ENCODE assay signal across 25 mouse cellular contexts in genomic region chr15:7063521-7064240, GRCm38 (mm10). TPM values are rescaled to one million over a fixed set of nuclear protein-coding genes. Genes with fewer than 3 reads are reported as not detected.
A peak's percentile ranks its signal among the peaks of the same experiment; 100 is the strongest.
DNase-seq lines count a peak whose midpoint lies in the region; TF ChIP-seq lines count a peak whose summit lies in the region.
"Had no signal": no experiment of that assay in that cellular context is flagged by ENCODE, and none has a peak within 500 bp of the region (broad histone marks: within the 10 kb centered on the region; RNA-seq: fewer than 3 reads in every experiment).

No protein-coding gene starts in this region.

- H3K9me3 ChIP-seq in limb, embryonic 10.5 days (replicated peaks), result no peaks in the 10 kb centered on the region
- H3K9me3 ChIP-seq: embryonic facial prominence, embryonic 12.5 days; forebrain, embryonic 10.5 days; hindbrain, embryonic 12.5 days; limb, embryonic 13.5 days; lung, embryonic 15.5 days; midbrain, embryonic 10.5 days; neural tube, embryonic 12.5 days had no signal

- TF ChIP-seq POLR2A in kidney, adult 2 months (IDR thresholded peaks at IDR 0.05; ENCODE audit: low read depth, low read length), result no peak

- H3K36me3 ChIP-seq in kidney, adult 2 months (ENCODE audit: control insufficient read depth, insufficient read depth, low read length), result no peaks in the 10 kb centered on the region
- H3K36me3 ChIP-seq in C2C12 (ENCODE audit: control insufficient read depth, insufficient read depth), result no peaks in the 10 kb centered on the region
- H3K36me3 ChIP-seq in limb, embryonic 10.5 days, result no peaks in the 10 kb centered on the region
- H3K36me3 ChIP-seq: embryonic facial prominence, embryonic 12.5 days; forebrain, embryonic 10.5 days; hindbrain, embryonic 12.5 days; limb, embryonic 13.5 days; lung, embryonic 15.5 days; midbrain, embryonic 10.5 days; neural tube, embryonic 12.5 days had no signal

- DNase-seq in cerebellum, postnatal 14 days, result peak; percentile 9 to 17
- no peak for DNase-seq in cerebellum, adult 9-10 months
- DNase-seq in kidney, adult 2 months, result peak; percentile 64
- no peak for DNase-seq in kidney, postnatal 4 days
- no peak for DNase-seq in limb, embryonic 10.5 days (ENCODE audit: low spot score)
- DNase-seq in MN1 (ENCODE audit: low spot score), result no peak
- DNase-seq: adrenal gland, postnatal 25 days; cerebellum, adult 18-20 months; embryo, embryonic 11 days; gastrocnemius, adult 2 months; gastrocnemius, postnatal 36 days; heart, adult 2 months; heart, postnatal 14 days; layer of hippocampus, adult 9-11 months; right cerebral cortex, adult 18-20 months; spleen, adult 18-20 months; thymus, postnatal 14 days had no signal

- H3ac ChIP-seq in C2C12 (ENCODE audit: control insufficient read depth, insufficient read length, low read depth), result no peak overlapping the region

- H3K27ac ChIP-seq in kidney, adult 2 months (ENCODE audit: insufficient read depth, low read depth, low read length), result no peak overlapping the region
- peak overlapping the region; percentile 17; the same call in 1 of the 2 replicates for H3K27ac ChIP-seq in limb, embryonic 10.5 days
- H3K27ac ChIP-seq: embryonic facial prominence, embryonic 12.5 days; forebrain, embryonic 10.5 days; gastrocnemius, adult 2 months; heart, adult 2 months; hindbrain, embryonic 12.5 days; limb, embryonic 13.5 days; lung, embryonic 15.5 days; midbrain, embryonic 10.5 days; neural tube, embryonic 12.5 days had no signal

- H3K79me2 ChIP-seq in C2C12 (ENCODE audit: control insufficient read depth, insufficient read depth), result no peaks in the 10 kb centered on the region

- peaks cover 17% of the 10 kb centered on the region; the same call in 1 of the 2 replicates for H3K4me1 ChIP-seq in kidney, adult 2 months (ENCODE audit: control insufficient read depth, insufficient read depth, low read length)
- peaks cover 22% of the 10 kb centered on the region for H3K4me1 ChIP-seq in limb, embryonic 10.5 days
- H3K4me1 ChIP-seq: hindbrain, embryonic 12.5 days; lung, embryonic 15.5 days had no signal

- TF ChIP-seq CTCF in kidney, adult 2 months (conservative IDR thresholded peaks at IDR 0.05; ENCODE audit: insufficient read depth, insufficient read length, low read depth, low read length), result no peak
- TF ChIP-seq CTCF in C2C12 (IDR thresholded peaks at IDR 0.05; ENCODE audit: control insufficient read depth, insufficient read depth, insufficient read length), result no peak

- WGBS in kidney, adult 2 months, result 58% methylated on average over 9 of the region's 9 CpGs
- WGBS in limb, embryonic 10.5 days, result 80% methylated on average over 9 of the region's 9 CpGs

- no peak overlapping the region for H3K4me3 ChIP-seq in kidney, adult 2 months (ENCODE audit: insufficient read depth, low read depth, low read length)
- no peak overlapping the region for H3K4me3 ChIP-seq in C2C12 (ENCODE audit: insufficient read depth, poor library complexity, severe bottlenecking)
- no peak overlapping the region for H3K4me3 ChIP-seq in limb, embryonic 10.5 days
- H3K4me3 ChIP-seq: embryonic facial prominence, embryonic 12.5 days; forebrain, embryonic 10.5 days; gastrocnemius, adult 2 months; heart, adult 2 months; hindbrain, embryonic 12.5 days; limb, embryonic 13.5 days; lung, embryonic 15.5 days; midbrain, embryonic 10.5 days; neural tube, embryonic 12.5 days had no signal

- no peaks in the 10 kb centered on the region for H3K27me3 ChIP-seq in kidney, adult 2 months (replicated peaks; ENCODE audit: control insufficient read depth, insufficient read depth, low read length)
- no peaks in the 10 kb centered on the region for H3K27me3 ChIP-seq in C2C12 (ENCODE audit: control insufficient read depth, insufficient read depth, insufficient read length)
- H3K27me3 ChIP-seq in limb, embryonic 10.5 days (ENCODE audit: low read depth, poor library complexity, severe bottlenecking), result no peaks in the 10 kb centered on the region
- H3K27me3 ChIP-seq: embryonic facial prominence, embryonic 12.5 days; hindbrain, embryonic 12.5 days; limb, embryonic 13.5 days; lung, embryonic 15.5 days; neural tube, embryonic 12.5 days had no signal

- no peaks in the 10 kb centered on the region for H3K79me3 ChIP-seq in C2C12 (ENCODE audit: low read depth)

TF ChIP-seq in C2C12, 6 proteins besides CTCF, POLR2A, EP300 and RAD21:
- TF ChIP-seq MYOG (IDR thresholded peaks at IDR 0.05; ENCODE audit: control insufficient read depth, extremely low read depth, insufficient read length) (no peak), USF1 (IDR thresholded peaks at IDR 0.05; ENCODE audit: low read depth) (peak; percentile 24), MAX (IDR thresholded peaks at IDR 0.05) (no peak)

RNA-seq across cellular contexts. Expression of gene Lifr, which starts 26.7 kb away (rescaled TPM):
- 26.2 and 64.8 TPM in 2 replicates for polyA plus RNA-seq in kidney, adult 2 months (2012; rRNA removed)
- polyA plus RNA-seq in C2C12 (2012; fragmentation: generic; extraction: Trizol), result 15.2 TPM
- polyA plus RNA-seq in limb, embryonic 10.5 days (2016; fragmentation: Nextera tagmentation; extraction: Ambion mirVana), result 12.0 and 12.1 TPM in 2 replicates

Comparison
In these comparisons a context has a peak if more than half of its experiments do, and no peak if none do; other contexts are left out.
1. DNase-seq: peak in cerebellum, postnatal 14 days (2 of 2) and kidney, adult 2 months (single experiment); none in cerebellum, adult 9-10 months (single experiment), kidney, postnatal 4 days (0 of 2), limb, embryonic 10.5 days (single experiment) and MN1 (single experiment).